In genomic region chr4:153018138-153018921, GRCm38 (mm10) we compare ENCODE assay signal across 10 mouse cellular contexts.
A peak's percentile ranks its signal among the peaks of the same experiment; 100 is the strongest.
DNase-seq lines count a peak whose midpoint lies in the region; ATAC-seq and TF ChIP-seq lines count a peak whose summit lies in the region.
"Had no signal": no experiment of that assay in that cellular context is flagged by ENCODE, and none has a peak within 500 bp of the region (broad histone marks: within the 10 kb centered on the region; RNA-seq: fewer than 3 reads in every experiment).

No protein-coding gene starts in this region.

- no peak for TF ChIP-seq CTCF in kidney, postnatal 0 days (IDR thresholded peaks at IDR 0.05; ENCODE audit: low read depth)

- peak; percentile 71 for DNase-seq in kidney, postnatal 0 days (ENCODE audit: low spot score)
- DNase-seq in kidney, postnatal 14 days, result no peak
- no peak for DNase-seq in MN1 (ENCODE audit: low spot score)
- no peak for DNase-seq in cerebellum, adult 9-11 months
- DNase-seq: heart, adult 2 months; lung, adult 18-20 months had no signal

- H3K9me3 ChIP-seq in kidney, postnatal 0 days (replicated peaks; ENCODE audit: low read length), result no peaks in the 10 kb centered on the region
- no peaks in the 10 kb centered on the region for H3K9me3 ChIP-seq in hindbrain, embryonic 15.5 days
- H3K9me3 ChIP-seq in limb, embryonic 13.5 days, result no peaks in the 10 kb centered on the region
- no peaks in the 10 kb centered on the region for H3K9me3 ChIP-seq in stomach, embryonic 14.5 days (ENCODE audit: control insufficient read depth, low read depth, low read length)

- H3K4me3 ChIP-seq in kidney, postnatal 0 days (replicated peaks; ENCODE audit: low read depth, low read length), result peak overlapping the region; percentile 4; the same call in 1 of the 2 replicates
- no peak overlapping the region for H3K4me3 ChIP-seq in hindbrain, embryonic 15.5 days
- peak overlapping the region; percentile 3 for H3K4me3 ChIP-seq in limb, embryonic 13.5 days
- H3K4me3 ChIP-seq in stomach, embryonic 14.5 days (ENCODE audit: low read depth, low read length), result 0 out of 2 replicates have a peak overlapping the region, but pooled peaks have one; percentile 8
- H3K4me3 ChIP-seq: heart, adult 2 months had no signal

- 23% methylated on average over 28 of the region's 28 CpGs for WGBS in kidney, postnatal 0 days
- WGBS in hindbrain, embryonic 15.5 days, result 42% methylated on average over 28 of the region's 28 CpGs
- WGBS in limb, embryonic 13.5 days, result 46% methylated on average over 28 of the region's 28 CpGs
- 25% methylated on average over 28 of the region's 28 CpGs for WGBS in stomach, embryonic 14.5 days

- H3K36me3 ChIP-seq in kidney, postnatal 0 days (ENCODE audit: insufficient read depth, low read length), result no peaks in the 10 kb centered on the region
- H3K36me3 ChIP-seq in hindbrain, embryonic 15.5 days, result no peaks in the 10 kb centered on the region
- no peaks in the 10 kb centered on the region for H3K36me3 ChIP-seq in limb, embryonic 13.5 days
- no peaks in the 10 kb centered on the region for H3K36me3 ChIP-seq in stomach, embryonic 14.5 days (ENCODE audit: control insufficient read depth, insufficient read depth, low read length)

- H3K27me3 ChIP-seq in kidney, postnatal 0 days (ENCODE audit: insufficient read depth, low read length), result no peaks in the 10 kb centered on the region
- no peaks in the 10 kb centered on the region for H3K27me3 ChIP-seq in hindbrain, embryonic 15.5 days
- H3K27me3 ChIP-seq in limb, embryonic 13.5 days, result no peaks in the 10 kb centered on the region
- no peaks in the 10 kb centered on the region for H3K27me3 ChIP-seq in stomach, embryonic 14.5 days (ENCODE audit: control insufficient read depth, insufficient read depth, low read length)

- H3K9ac ChIP-seq in kidney, postnatal 0 days (ENCODE audit: low read depth, low read length), result 0 out of 2 replicates have a peak overlapping the region, but pooled peaks have one; percentile 38
- H3K9ac ChIP-seq in hindbrain, embryonic 15.5 days, result no peak overlapping the region
- no peak overlapping the region for H3K9ac ChIP-seq in limb, embryonic 13.5 days
- 0 out of 2 replicates have a peak overlapping the region, but pooled peaks have one; percentile 2 for H3K9ac ChIP-seq in stomach, embryonic 14.5 days (replicated peaks; ENCODE audit: low read depth, low read length)

- H3K27ac ChIP-seq in kidney, postnatal 0 days, result peak overlapping the region; percentile 42; the same call in 1 of the 2 replicates
- peak overlapping the region; percentile 64 for H3K27ac ChIP-seq in hindbrain, embryonic 15.5 days (replicated peaks)
- no peak overlapping the region for H3K27ac ChIP-seq in limb, embryonic 13.5 days
- H3K27ac ChIP-seq in stomach, embryonic 14.5 days (ENCODE audit: low read length), result no peak overlapping the region
- H3K27ac ChIP-seq: heart, adult 2 months had no signal

- ATAC-seq in kidney, postnatal 0 days (replicated peaks; ENCODE audit: low FRiP score, low read depth), result no peak
- no peak for ATAC-seq in hindbrain, embryonic 15.5 days (ENCODE audit: low FRiP score, low read depth)
- no peak for ATAC-seq in limb, embryonic 13.5 days (ENCODE audit: low FRiP score, low read depth)
- ATAC-seq in stomach, embryonic 14.5 days (ENCODE audit: insufficient number of reproducible peaks, insufficient read depth, low FRiP score, low read depth), result no peak; the same call in 1 of the 2 replicates
- no peak for ATAC-seq in cerebellum, adult (ENCODE audit: insufficient number of reproducible peaks, low FRiP score, low TSS enrichment)

- no peaks in the 10 kb centered on the region for H3K4me1 ChIP-seq in kidney, postnatal 0 days (replicated peaks; ENCODE audit: insufficient read depth, low read length)
- H3K4me1 ChIP-seq in hindbrain, embryonic 15.5 days (replicated peaks), result peaks cover 17% of the 10 kb centered on the region
- 0 out of 2 replicates have a peak, but pooled peaks cover 5% of the 10 kb centered on the region for H3K4me1 ChIP-seq in limb, embryonic 13.5 days
- 0 out of 2 replicates have a peak, but pooled peaks cover 4% of the 10 kb centered on the region for H3K4me1 ChIP-seq in stomach, embryonic 14.5 days (ENCODE audit: control insufficient read depth, insufficient read depth, low read length)

- peak overlapping the region; percentile 52 for H3K4me2 ChIP-seq in kidney, postnatal 0 days (ENCODE audit: low read length)
- H3K4me2 ChIP-seq in hindbrain, embryonic 15.5 days, result peak overlapping the region; percentile 33
- peak overlapping the region; percentile 41 for H3K4me2 ChIP-seq in limb, embryonic 13.5 days (replicated peaks)
- H3K4me2 ChIP-seq in stomach, embryonic 14.5 days (replicated peaks; ENCODE audit: low read depth, low read length), result peak overlapping the region; percentile 40

Comparison
In these comparisons a context has a peak if more than half of its experiments do, and no peak if none do; other contexts are left out.
1. H3K27ac ChIP-seq: peak in kidney, postnatal 0 days (single experiment) and hindbrain, embryonic 15.5 days (single experiment); none in limb, embryonic 13.5 days (single experiment) and stomach, embryonic 14.5 days (single experiment).
2. H3K9ac ChIP-seq: peak in kidney, postnatal 0 days (single experiment) and stomach, embryonic 14.5 days (single experiment); none in hindbrain, embryonic 15.5 days (single experiment) and limb, embryonic 13.5 days (single experiment).
3. Peak in every context shown above with its lines, with median percentiles within 50 percentile points of each other: H3K4me2 ChIP-seq.